Mouse (Mus musculus) kidney, adult 9 months (tissue): ENCODE measurements around the gene Slc16a6.

Experiments used
- DNase-seq: peaks from one replicate; pipeline ENCODE4 v3.0.0; 2022

The Slc16a6 gene

GRCm38 (mm10) chr11:109485398-109486045 lies 12.1 kb upstream of the Slc16a6 start:
- peak; percentile 95 for DNase-seq

GRCm38 (mm10) chr11:109480440-109480839 lies 7.0 kb upstream of the Slc16a6 start:
- DNase-seq, result no peak

- no peak for DNase-seq
Measured at GRCm38 (mm10) chr11:109479575-109480285, 6.3 kb upstream of the Slc16a6 start.

GRCm38 (mm10) chr11:109477606-109478380 lies 4.4 kb upstream of the Slc16a6 start:
- DNase-seq, result peak; percentile 40

GRCm38 (mm10) chr11:109476653-109477052 lies 3.3 kb upstream of the Slc16a6 start:
- DNase-seq, result no peak

GRCm38 (mm10) chr11:109476241-109476640 lies 2.8 kb upstream of the Slc16a6 start:
- DNase-seq, result no peak

- no peak for DNase-seq
Measured at GRCm38 (mm10) chr11:109475717-109476116, 2.3 kb upstream of the Slc16a6 start.

- no peak for DNase-seq
Measured at GRCm38 (mm10) chr11:109474836-109475235, 1.4 kb upstream of the Slc16a6 start.

- DNase-seq, result no peak
Measured at GRCm38 (mm10) chr11:109474086-109474742, 816 bp upstream of the Slc16a6 start.

GRCm38 (mm10) chr11:109472821-109473170 lies 602 bp downstream of the Slc16a6 start:
- no peak for DNase-seq

- DNase-seq, result peak; percentile 27
Measured at GRCm38 (mm10) chr11:109472171-109472691, 1.2 kb downstream of the Slc16a6 start.

GRCm38 (mm10) chr11:109470921-109471861 lies 2.2 kb downstream of the Slc16a6 start:
- DNase-seq, result peak; percentile 64

- no peak for DNase-seq
Measured at GRCm38 (mm10) chr11:109470170-109470569, 3.2 kb downstream of the Slc16a6 start.

- DNase-seq, result no peak
Measured at GRCm38 (mm10) chr11:109468133-109468532, 5.3 kb downstream of the Slc16a6 start.

GRCm38 (mm10) chr11:109466987-109467386 lies 6.4 kb downstream of the Slc16a6 start:
- no peak for DNase-seq

GRCm38 (mm10) chr11:109465068-109465467 lies 8.3 kb downstream of the Slc16a6 start:
- DNase-seq, result no peak

- no peak for DNase-seq
Measured at GRCm38 (mm10) chr11:109460586-109460985, 12.8 kb downstream of the Slc16a6 start.

- no peak for DNase-seq
Measured at GRCm38 (mm10) chr11:109458165-109458564, 15.2 kb downstream of the Slc16a6 start.

- no peak for DNase-seq
Measured at GRCm38 (mm10) chr11:109456261-109456660, 17.1 kb downstream of the Slc16a6 start.

GRCm38 (mm10) chr11:109451169-109451568 lies 22.2 kb downstream of the Slc16a6 start:
- no peak for DNase-seq

GRCm38 (mm10) chr11:109445438-109446035 lies 27.9 kb downstream of the Slc16a6 start:
- DNase-seq, result peak; percentile 70
